In the genomic region with DNA sequence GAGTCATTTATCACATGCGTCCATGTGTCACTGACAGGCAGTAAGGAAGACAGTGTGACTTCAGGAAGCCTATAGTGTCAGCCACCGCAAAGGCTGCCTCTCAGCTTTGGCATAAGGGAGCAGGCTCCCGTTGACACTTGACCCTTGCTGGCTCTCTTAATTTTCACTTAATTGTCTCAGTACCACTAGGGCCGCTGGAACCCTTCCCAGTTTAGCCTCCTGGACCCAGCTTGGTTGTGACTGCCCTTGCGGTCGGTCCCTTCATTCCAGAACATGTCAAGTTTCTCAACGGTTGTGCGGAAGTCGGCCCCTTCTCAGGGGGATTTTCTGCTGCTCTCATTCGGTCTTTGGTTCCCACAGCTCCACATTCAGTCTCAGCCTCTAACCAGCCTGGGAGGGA, we compare ENCODE assay signal across 23 mouse cellular contexts.
"Had no signal": no experiment of that assay in that cellular context is flagged by ENCODE, and none has a peak within 500 bp of the region (broad histone marks: within the 10 kb centered on the region; RNA-seq: fewer than 3 reads in every experiment).

No protein-coding gene starts in this region.

- H3K36me3 ChIP-seq: heart, embryonic 10.5 days; heart, embryonic 12.5 days; hindbrain, embryonic 10.5 days; hindbrain, embryonic 12.5 days; intestine, embryonic 15.5 days; limb, embryonic 10.5 days; limb, embryonic 12.5 days; liver, embryonic 13.5 days had no signal

- H3K4me3 ChIP-seq: gastrocnemius, adult 2 months; heart, embryonic 10.5 days; heart, embryonic 12.5 days; hindbrain, embryonic 10.5 days; hindbrain, embryonic 12.5 days; intestine, embryonic 15.5 days; layer of hippocampus, adult 2 months; left cerebral cortex, adult 2 months; limb, embryonic 10.5 days; limb, embryonic 12.5 days; liver, embryonic 13.5 days had no signal

- ATAC-seq: forebrain, embryonic 16.5 days; inflammation-experienced regulatory T-cells, adult 6 months; intestine, embryonic 15.5 days; intestine, postnatal 0 days had no signal

- H3K9me3 ChIP-seq: heart, embryonic 10.5 days; heart, embryonic 12.5 days; hindbrain, embryonic 10.5 days; hindbrain, embryonic 12.5 days; intestine, embryonic 15.5 days; limb, embryonic 10.5 days; limb, embryonic 12.5 days; liver, embryonic 13.5 days had no signal

- H3K4me2 ChIP-seq: heart, embryonic 12.5 days; hindbrain, embryonic 12.5 days; hindbrain, embryonic 14.5 days; intestine, embryonic 15.5 days; limb, embryonic 12.5 days; liver, embryonic 11.5 days; liver, embryonic 13.5 days had no signal

- H3K9ac ChIP-seq: heart, embryonic 12.5 days; hindbrain, embryonic 12.5 days; hindbrain, embryonic 14.5 days; intestine, embryonic 15.5 days; limb, embryonic 12.5 days; liver, embryonic 13.5 days had no signal

- H3K27ac ChIP-seq: gastrocnemius, adult 2 months; heart, embryonic 10.5 days; hindbrain, embryonic 10.5 days; hindbrain, embryonic 12.5 days; hindbrain, embryonic 14.5 days; intestine, embryonic 15.5 days; kidney, postnatal 0 days; layer of hippocampus, adult 2 months; left cerebral cortex, adult 2 months; limb, embryonic 10.5 days; limb, embryonic 12.5 days; liver, embryonic 13.5 days had no signal

- H3K4me1 ChIP-seq: intestine, embryonic 15.5 days; liver, embryonic 13.5 days had no signal

- H3K27me3 ChIP-seq: hindbrain, embryonic 12.5 days; intestine, embryonic 15.5 days; liver, embryonic 13.5 days had no signal

- DNase-seq: gastrocnemius, adult 2 months; gastrocnemius, postnatal 10 days; gastrocnemius, postnatal 25 days; heart, adult 18-20 months; heart, postnatal 10 days; heart, postnatal 4 days; kidney, adult 8-10 months; liver, embryonic 13.5 days had no signal
